14 mouse cellular contexts compared by ENCODE assay signal in genomic region chr3:123313920-123314614, GRCm38 (mm10). TPM values are rescaled to one million over a fixed set of nuclear protein-coding genes. Genes with fewer than 3 reads are reported as not detected.
DNase-seq lines count a peak whose midpoint lies in the region; ATAC-seq and TF ChIP-seq lines count a peak whose summit lies in the region.
"Had no signal": no experiment of that assay in that cellular context is flagged by ENCODE, and none has a peak within 500 bp of the region (broad histone marks: within the 10 kb centered on the region; RNA-seq: fewer than 3 reads in every experiment).

No protein-coding gene starts in this region.

- H3K4me1 ChIP-seq in embryonic facial prominence, embryonic 11.5 days (ENCODE audit: control insufficient read depth, insufficient read depth, low read length): no peaks in the 10 kb centered on the region
- H3K4me1 ChIP-seq in embryonic facial prominence, embryonic 10.5 days: peaks cover 10% of the 10 kb centered on the region
- H3K4me1 ChIP-seq in lung, postnatal 0 days (ENCODE audit: insufficient read depth, low read depth, low read length): no peaks in the 10 kb centered on the region
- no peaks in the 10 kb centered on the region for H3K4me1 ChIP-seq in embryonic facial prominence, embryonic 15.5 days
- peaks cover 16% of the 10 kb centered on the region for H3K4me1 ChIP-seq in stomach, embryonic 14.5 days (ENCODE audit: control insufficient read depth, insufficient read depth, low read length)

- 24% methylated on average over 12 of the region's 12 CpGs for WGBS in embryonic facial prominence, embryonic 11.5 days
- 26% methylated on average over 12 of the region's 12 CpGs for WGBS in embryonic facial prominence, embryonic 10.5 days
- 40% methylated on average over 12 of the region's 12 CpGs for WGBS in lung, postnatal 0 days
- 23% methylated on average over 12 of the region's 12 CpGs for WGBS in embryonic facial prominence, embryonic 15.5 days
- WGBS in stomach, embryonic 14.5 days: 22% methylated on average over 12 of the region's 12 CpGs

- no peak for TF ChIP-seq EP300 in lung, postnatal 0 days (IDR thresholded peaks at IDR 0.05)

- no peak overlapping the region for H3K4me3 ChIP-seq in embryonic facial prominence, embryonic 11.5 days (ENCODE audit: low read depth, low read length)
- no peak overlapping the region for H3K4me3 ChIP-seq in embryonic facial prominence, embryonic 10.5 days
- no peak overlapping the region for H3K4me3 ChIP-seq in lung, postnatal 0 days (ENCODE audit: low read depth, low read length)
- H3K4me3 ChIP-seq in embryonic facial prominence, embryonic 15.5 days (replicated peaks): no peak overlapping the region
- no peak overlapping the region for H3K4me3 ChIP-seq in stomach, embryonic 14.5 days (ENCODE audit: low read depth, low read length)
- H3K4me3 ChIP-seq: erythroblast, embryonic 14.5 days; heart, adult 2 months had no signal

- no peaks in the 10 kb centered on the region for H3K9me3 ChIP-seq in embryonic facial prominence, embryonic 11.5 days (replicated peaks; ENCODE audit: control insufficient read depth, low read length)
- no peaks in the 10 kb centered on the region for H3K9me3 ChIP-seq in embryonic facial prominence, embryonic 10.5 days
- no peaks in the 10 kb centered on the region for H3K9me3 ChIP-seq in lung, postnatal 0 days (ENCODE audit: low read length)
- no peaks in the 10 kb centered on the region for H3K9me3 ChIP-seq in embryonic facial prominence, embryonic 15.5 days (replicated peaks)
- no peaks in the 10 kb centered on the region for H3K9me3 ChIP-seq in stomach, embryonic 14.5 days (ENCODE audit: control insufficient read depth, low read depth, low read length)

- TF ChIP-seq CTCF in lung, postnatal 0 days (IDR thresholded peaks at IDR 0.05): peak; percentile 26; the same call in 1 of the 2 replicates

- no peak overlapping the region for H3K4me2 ChIP-seq in embryonic facial prominence, embryonic 11.5 days (ENCODE audit: low read depth, low read length)
- H3K4me2 ChIP-seq in lung, postnatal 0 days (replicated peaks; ENCODE audit: low read depth, low read length): no peak overlapping the region
- no peak overlapping the region for H3K4me2 ChIP-seq in embryonic facial prominence, embryonic 15.5 days (replicated peaks)
- no peak overlapping the region for H3K4me2 ChIP-seq in stomach, embryonic 14.5 days (replicated peaks; ENCODE audit: low read depth, low read length)

- no peak for ATAC-seq in embryonic facial prominence, embryonic 11.5 days (replicated peaks; ENCODE audit: insufficient number of reproducible peaks, low FRiP score, low TSS enrichment, low read depth)
- ATAC-seq in lung, postnatal 0 days: no peak
- no peak for ATAC-seq in embryonic facial prominence, embryonic 15.5 days (ENCODE audit: insufficient number of reproducible peaks, low FRiP score, low TSS enrichment, low read depth)
- no peak for ATAC-seq in stomach, embryonic 14.5 days (ENCODE audit: insufficient number of reproducible peaks, insufficient read depth, low FRiP score, low read depth)

- no peaks in the 10 kb centered on the region for H3K27me3 ChIP-seq in embryonic facial prominence, embryonic 11.5 days (ENCODE audit: control insufficient read depth, insufficient read depth, low read length)
- no peaks in the 10 kb centered on the region for H3K27me3 ChIP-seq in embryonic facial prominence, embryonic 10.5 days (replicated peaks; ENCODE audit: low read depth, poor library complexity, severe bottlenecking)
- H3K27me3 ChIP-seq in lung, postnatal 0 days (replicated peaks; ENCODE audit: insufficient read depth, low read length): no peaks in the 10 kb centered on the region
- H3K27me3 ChIP-seq in embryonic facial prominence, embryonic 15.5 days: no peaks in the 10 kb centered on the region
- H3K27me3 ChIP-seq in stomach, embryonic 14.5 days (ENCODE audit: control insufficient read depth, insufficient read depth, low read length): no peaks in the 10 kb centered on the region

- peak; percentile 12 for DNase-seq in embryonic facial prominence, embryonic 11.5 days (ENCODE audit: low spot score)
- no peak for DNase-seq in embryonic facial prominence, embryonic 10.5 days (ENCODE audit: low spot score)
- no peak for DNase-seq in lung, postnatal 0 days (ENCODE audit: low spot score)
- no peak for DNase-seq in lung, postnatal 25 days (ENCODE audit: low spot score)
- DNase-seq in kidney, adult 9 months: no peak
- DNase-seq in neural tube, embryonic 10.5 days (ENCODE audit: extremely low spot score, low spot score): no peak
- DNase-seq: cerebellum, adult 9-11 months; heart, adult 2 months; heart, postnatal 14 days; right cerebral cortex, postnatal 4 days had no signal

- no peak overlapping the region for H3K27ac ChIP-seq in embryonic facial prominence, embryonic 11.5 days (replicated peaks; ENCODE audit: low read depth, low read length)
- no peak overlapping the region for H3K27ac ChIP-seq in embryonic facial prominence, embryonic 10.5 days (replicated peaks)
- H3K27ac ChIP-seq in lung, postnatal 0 days (ENCODE audit: low read length): no peak overlapping the region
- 0 out of 2 replicates have a peak overlapping the region, but pooled peaks have one; percentile 22 for H3K27ac ChIP-seq in embryonic facial prominence, embryonic 15.5 days (replicated peaks)
- peak overlapping the region; percentile 16; the same call in 1 of the 2 replicates for H3K27ac ChIP-seq in stomach, embryonic 14.5 days (ENCODE audit: low read length)
- H3K27ac ChIP-seq: heart, adult 2 months; liver, embryonic 14.5 days had no signal

- no peak overlapping the region for H3K9ac ChIP-seq in embryonic facial prominence, embryonic 11.5 days (replicated peaks; ENCODE audit: low read length)
- H3K9ac ChIP-seq in lung, postnatal 0 days (replicated peaks; ENCODE audit: low read depth): no peak overlapping the region
- no peak overlapping the region for H3K9ac ChIP-seq in embryonic facial prominence, embryonic 15.5 days
- H3K9ac ChIP-seq in stomach, embryonic 14.5 days (replicated peaks; ENCODE audit: low read depth, low read length): no peak overlapping the region
- H3K9ac ChIP-seq: liver, embryonic 14.5 days had no signal

- H3K36me3 ChIP-seq in embryonic facial prominence, embryonic 11.5 days (replicated peaks; ENCODE audit: control insufficient read depth, insufficient read depth, low read depth, low read length): no peaks in the 10 kb centered on the region
- H3K36me3 ChIP-seq in embryonic facial prominence, embryonic 10.5 days (replicated peaks): no peaks in the 10 kb centered on the region
- no peaks in the 10 kb centered on the region for H3K36me3 ChIP-seq in lung, postnatal 0 days (ENCODE audit: insufficient read depth, low read length)
- peaks cover 24% of the 10 kb centered on the region for H3K36me3 ChIP-seq in embryonic facial prominence, embryonic 15.5 days
- H3K36me3 ChIP-seq in stomach, embryonic 14.5 days (ENCODE audit: control insufficient read depth, insufficient read depth, low read length): 0 out of 2 replicates have a peak, but pooled peaks cover 4% of the 10 kb centered on the region

RNA-seq across cellular contexts. Expression of gene Sec24d, which starts 46.8 kb away (rescaled TPM):
- 35.8 and 38.3 TPM in 2 replicates for polyA plus RNA-seq in embryonic facial prominence, embryonic 11.5 days (2014; fragmentation: Nextera tagmentation; extraction: Ambion mirVana)
- 24.4 and 26.9 TPM in 2 replicates for polyA plus RNA-seq in embryonic facial prominence, embryonic 10.5 days (2016; fragmentation: Nextera tagmentation; extraction: Ambion mirVana)
- 34.9 and 38.7 TPM in 2 replicates for polyA plus RNA-seq in lung, postnatal 0 days (2015; fragmentation: Nextera tagmentation; extraction: Ambion mirVana)
- polyA plus RNA-seq in embryonic facial prominence, embryonic 15.5 days (2015; fragmentation: Nextera tagmentation; extraction: Ambion mirVana): 108 and 113 TPM in 2 replicates
- 96.9 and 115 TPM in 2 replicates for polyA plus RNA-seq in stomach, embryonic 14.5 days (2014; fragmentation: Nextera tagmentation; extraction: Ambion mirVana)

Comparison
In these comparisons a context has a peak if more than half of its experiments do, and no peak if none do; other contexts are left out.
1. H3K27ac ChIP-seq: peak in embryonic facial prominence, embryonic 15.5 days (single experiment) and stomach, embryonic 14.5 days (single experiment); none in embryonic facial prominence, embryonic 11.5 days (single experiment), embryonic facial prominence, embryonic 10.5 days (single experiment) and lung, postnatal 0 days (single experiment).